Mouse (Mus musculus) gastrocnemius, postnatal 14 days (tissue): Measurements from ENCODE around the gene Asna1. TPM values are rescaled to one million over a fixed set of nuclear protein-coding genes. Genes with fewer than 3 reads are reported as not detected.
A peak's percentile ranks its signal among the peaks of the same experiment; 100 is the strongest.

Experiments used
- DNase-seq: peaks from one replicate; pipeline ENCODE4 v3.0.0; 2021; ENCODE audit warnings: mixed read lengths
- intact Hi-C: fragments of 180-260 bp; cut with DNase I; formaldehyde crosslinking; loops from one replicate; pipeline ENCODE4 v1.15.1; 2025; ENCODE audit warnings: low total_unique reads
- total RNA-seq, 2 experiments: library from RNA; stranded (reverse); gene quantifications; 2 replicates each; pipeline ENCODE4 v1.2.3; 2021

Asna1 gene
- total RNA-seq, 2 experiments from 2014 or later = 44.3 to 44.9 TPM

DNA sequence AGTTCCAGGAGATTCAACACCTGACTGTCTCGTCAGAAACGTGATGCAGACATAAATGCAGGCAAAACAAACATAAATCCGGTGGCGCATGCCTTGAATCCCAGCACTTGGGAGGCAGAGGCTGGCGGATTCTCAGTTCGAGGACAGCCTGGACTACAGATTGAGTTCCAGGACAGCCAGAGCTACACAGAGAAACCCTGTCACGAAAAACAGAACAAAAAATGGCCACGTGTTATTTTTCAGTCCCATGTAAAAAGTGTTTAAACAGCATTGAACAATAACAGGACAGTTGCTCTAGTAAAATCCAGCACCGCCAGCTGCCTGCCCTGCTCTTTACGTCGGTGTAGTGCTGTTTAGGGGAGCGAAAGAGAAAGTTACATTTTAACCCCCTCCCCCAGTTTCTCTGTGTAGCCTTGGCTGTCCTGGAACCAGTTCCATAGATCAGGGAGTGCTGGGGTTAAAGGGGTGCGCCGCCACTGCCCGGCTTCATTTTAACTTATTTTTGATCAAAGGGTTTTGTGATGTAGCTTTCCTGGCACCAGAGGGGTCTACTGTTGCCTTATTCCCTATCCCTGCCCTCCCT lies 10.7 kb upstream of the Asna1 start:
- intact Hi-C loops = no loop called here
- DNase-seq = no peak

DNA sequence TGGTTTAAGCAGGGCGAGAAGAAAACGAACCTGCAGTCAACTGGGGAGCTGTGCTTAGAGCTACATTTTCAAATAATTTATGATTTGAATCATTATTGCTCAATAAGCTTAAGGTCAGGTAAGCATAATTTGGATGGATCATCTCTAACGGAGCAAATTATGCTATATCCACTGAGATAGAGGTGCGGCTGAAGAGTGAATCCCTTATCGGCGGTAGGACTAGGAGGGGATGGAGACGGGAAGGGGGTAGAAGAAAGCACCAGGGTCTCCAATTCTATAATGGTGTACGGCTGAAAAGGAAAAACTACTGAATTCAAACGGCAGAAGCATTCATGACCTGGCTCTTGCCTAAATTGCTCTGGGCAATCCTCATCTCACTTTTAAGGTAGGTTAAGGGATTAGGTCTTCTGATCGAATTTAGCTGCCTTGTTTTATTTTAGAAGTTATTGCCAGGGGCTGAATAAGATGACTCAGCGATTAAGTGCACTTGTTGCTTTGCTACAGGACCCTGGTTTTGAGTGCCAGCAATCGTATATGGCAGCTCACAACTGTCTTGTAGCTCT lies 10.2 kb upstream of the Asna1 start:
- intact Hi-C loops = no loop called here
- DNase-seq = no peak

DNA sequence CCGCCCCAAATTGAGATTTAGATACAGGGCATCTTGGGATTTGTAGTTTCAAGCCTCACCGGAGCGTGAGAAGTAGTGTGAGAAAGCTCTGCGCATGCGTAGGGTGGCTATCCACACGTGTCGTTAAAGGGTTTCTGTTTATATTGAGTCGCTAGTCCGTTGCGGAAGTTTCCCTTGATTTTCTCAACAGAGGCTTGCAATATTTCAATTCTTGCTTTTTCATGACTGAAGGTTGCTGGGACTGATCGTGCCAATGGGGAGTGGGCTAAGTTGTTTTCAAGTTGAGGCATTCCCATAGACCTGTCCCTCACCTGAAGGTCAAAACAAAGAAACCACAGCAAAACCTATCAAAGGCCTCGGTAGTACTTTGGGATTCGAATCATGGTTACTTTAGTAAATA lies 9.7 kb upstream of the Asna1 start:
- DNase-seq = peak; percentile 71
- intact Hi-C loops = no loop called here

DNA sequence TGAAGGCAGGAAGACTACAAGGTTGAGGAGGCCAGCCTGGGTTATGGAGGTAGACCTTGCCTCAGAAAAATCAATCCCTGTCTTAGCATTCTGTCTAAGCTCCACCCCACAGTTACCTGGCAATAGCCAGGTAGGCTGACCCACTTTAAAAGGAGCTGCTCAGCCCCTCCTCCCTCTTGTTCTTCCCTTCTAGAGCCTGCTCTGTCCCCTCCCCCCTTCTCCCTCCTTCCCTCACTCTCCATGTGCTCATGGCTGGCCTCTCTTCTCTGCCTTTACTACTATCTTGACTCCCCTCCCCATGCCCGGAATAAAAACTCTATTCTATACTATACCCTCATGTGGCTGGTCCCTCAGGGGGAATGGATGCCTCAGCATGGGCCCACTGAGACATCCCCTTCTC lies 8.8 kb upstream of the Asna1 start:
- no peak for DNase-seq
- intact Hi-C loops = no loop called here

DNA sequence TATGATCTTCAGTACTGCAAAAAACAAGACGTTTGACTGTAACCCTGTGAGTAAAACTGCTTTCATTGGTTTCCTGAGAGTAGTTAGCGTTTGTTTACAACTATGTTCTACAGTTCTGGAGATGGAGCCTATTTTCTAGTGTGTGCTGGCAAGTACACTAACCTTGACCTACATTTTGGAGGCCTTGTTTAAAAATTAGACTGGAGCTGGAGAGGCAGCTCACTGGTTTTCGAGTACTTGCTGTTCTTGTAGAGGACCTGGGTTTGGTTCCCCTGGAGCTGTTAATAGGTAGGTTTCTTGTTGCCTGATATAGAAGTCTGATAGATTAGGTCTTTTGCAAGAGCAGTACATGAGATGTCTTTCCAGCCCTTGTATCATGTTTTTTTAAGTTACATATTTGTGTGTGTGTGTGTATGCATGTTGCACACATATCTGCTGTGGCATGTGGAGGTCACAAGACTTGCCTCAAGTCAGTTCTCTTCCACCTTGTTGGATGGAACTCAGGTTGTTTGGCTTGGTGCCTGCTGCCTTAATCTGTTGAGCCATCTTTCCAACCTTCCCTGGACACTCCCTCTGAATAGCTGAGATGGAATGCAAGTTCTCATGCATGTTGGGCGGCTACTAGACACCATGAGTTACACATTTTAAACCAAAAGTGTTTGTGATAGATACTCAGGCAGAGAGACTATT lies 7.7 kb upstream of the Asna1 start:
- intact Hi-C loops = no loop called here

DNA sequence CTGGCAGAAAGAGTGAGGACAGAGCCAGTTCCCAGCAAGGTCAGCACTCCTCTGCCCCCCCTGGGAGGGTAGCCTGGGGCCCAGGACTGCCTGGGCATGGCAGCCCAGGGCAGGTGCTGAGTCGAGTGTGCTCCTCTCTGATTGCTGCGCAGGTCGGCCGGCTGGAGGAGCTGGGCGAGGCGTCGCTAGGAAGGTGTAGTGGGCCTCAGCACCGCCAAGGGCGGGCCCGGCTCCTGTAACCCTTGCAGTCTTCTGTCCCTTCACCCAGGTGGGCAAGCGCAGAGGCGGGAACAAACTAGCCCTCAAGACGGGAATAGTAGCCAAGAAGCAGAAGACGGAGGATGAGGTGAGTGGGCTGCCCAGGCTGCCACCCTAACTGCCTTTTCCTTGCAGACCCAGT lies 4.2 kb upstream of the Asna1 start:
- intact Hi-C loops = no loop called here
- DNase-seq = no peak

More for the DNA sequence above, 7.7 kb upstream of the Asna1 start:
- no peak for DNase-seq

DNA sequence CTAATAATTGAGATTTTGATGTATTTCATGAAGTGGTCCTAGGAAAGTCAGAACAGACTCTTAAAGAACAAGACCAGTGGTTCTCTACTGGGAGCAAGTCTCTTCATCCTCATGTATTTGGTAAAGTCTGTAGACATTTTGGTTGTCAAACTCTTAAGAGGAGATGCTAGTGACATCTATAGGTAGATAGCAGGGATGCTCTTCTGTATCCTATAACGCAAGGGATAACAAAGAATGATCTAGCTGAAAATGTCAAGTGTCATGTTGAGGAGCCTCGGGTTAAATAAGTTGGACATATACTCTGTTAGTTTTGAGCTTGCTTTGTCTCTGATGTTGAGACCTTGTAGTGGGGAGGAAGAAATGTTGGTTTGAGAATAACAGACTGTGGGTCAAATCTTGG lies 2.8 kb upstream of the Asna1 start:
- DNase-seq = no peak
- intact Hi-C loops = no loop called here

DNA sequence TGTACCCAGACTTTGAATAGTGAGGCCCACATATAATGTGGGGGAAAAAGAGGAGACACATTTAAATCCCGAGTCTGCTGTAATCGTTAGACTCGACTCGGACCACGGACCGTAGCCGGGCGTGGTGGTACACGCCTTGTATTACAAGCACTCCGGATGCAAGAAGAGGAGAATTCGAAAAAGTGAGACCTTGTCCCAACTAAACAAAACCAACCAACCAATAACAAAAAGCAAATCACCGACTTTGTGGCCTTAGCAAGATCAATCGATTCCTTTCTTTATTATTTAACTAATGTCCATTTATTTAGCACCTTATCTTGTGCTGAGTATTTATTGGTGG lies 2.4 kb upstream of the Asna1 start:
- no peak for DNase-seq
- intact Hi-C loops = no loop called here

DNA sequence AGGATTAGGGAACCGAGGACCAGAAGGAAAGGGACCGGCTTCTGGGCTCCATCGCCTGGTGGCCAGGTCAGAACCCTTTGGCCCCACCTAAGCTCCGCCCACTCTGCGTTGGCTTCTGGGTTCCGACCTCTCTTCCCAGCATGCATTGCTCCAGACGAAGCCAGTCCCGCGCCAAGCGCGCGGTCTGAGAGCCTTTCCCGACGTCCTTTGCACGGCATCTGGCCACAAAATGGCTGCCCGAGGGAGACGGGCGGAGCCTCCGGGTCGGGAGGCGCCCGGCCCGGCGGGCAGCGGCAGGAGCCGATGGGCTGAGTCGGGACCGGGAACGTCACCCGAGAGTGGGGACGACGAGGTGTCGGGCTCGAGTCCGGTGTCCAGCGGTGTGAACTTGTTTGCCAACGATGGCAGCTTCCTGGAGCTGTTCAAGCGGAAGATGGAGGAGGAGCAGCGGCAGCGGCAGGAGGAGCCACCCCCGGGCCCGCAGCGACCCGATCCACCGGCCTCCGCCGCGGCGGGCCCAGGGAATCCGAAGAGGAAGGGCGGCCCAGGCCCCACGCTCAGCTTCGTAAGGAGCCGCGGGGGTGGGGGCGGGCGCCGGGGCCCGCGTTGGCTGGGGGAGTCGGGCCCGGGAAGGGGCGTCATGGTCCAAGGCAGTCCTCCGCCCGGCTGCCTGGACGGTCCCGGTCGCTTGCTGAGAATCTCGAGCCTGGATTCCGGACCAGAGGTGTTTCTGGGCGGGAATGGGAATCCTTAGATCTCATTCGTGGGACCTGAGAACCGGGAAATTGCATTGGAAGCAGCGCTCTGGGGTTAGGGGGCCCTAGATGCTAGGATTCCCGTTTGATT lies 1.8 kb upstream of the Asna1 start, which contains the start of gene Trir:
Trir (plus strand) TSS at position 154 of the 846 bp plus-strand sequence.
- intact Hi-C loops = no loop called here
- peak; percentile 98 for DNase-seq

DNA sequence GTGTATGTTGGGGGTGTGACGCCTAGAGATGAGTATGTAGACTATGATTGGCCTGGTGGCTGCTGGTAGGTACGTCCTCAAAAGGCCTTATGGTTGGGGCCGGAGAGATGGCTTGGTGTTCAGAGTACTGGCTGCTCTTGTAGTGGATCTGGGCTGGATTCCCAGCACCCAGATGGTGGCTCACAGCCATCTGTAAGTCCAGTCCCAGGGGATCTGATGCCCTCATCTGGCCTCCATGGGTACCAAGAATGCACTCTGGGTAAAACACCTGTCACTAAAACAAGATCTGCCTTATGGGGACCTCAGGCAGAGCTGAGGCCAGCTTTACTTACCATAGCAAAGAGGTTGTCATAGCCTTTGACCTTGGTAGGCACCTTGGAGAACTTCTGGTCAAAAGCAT lies 1.2 kb downstream of the Asna1 start:
- no peak for DNase-seq
- intact Hi-C loops = no loop called here

DNA sequence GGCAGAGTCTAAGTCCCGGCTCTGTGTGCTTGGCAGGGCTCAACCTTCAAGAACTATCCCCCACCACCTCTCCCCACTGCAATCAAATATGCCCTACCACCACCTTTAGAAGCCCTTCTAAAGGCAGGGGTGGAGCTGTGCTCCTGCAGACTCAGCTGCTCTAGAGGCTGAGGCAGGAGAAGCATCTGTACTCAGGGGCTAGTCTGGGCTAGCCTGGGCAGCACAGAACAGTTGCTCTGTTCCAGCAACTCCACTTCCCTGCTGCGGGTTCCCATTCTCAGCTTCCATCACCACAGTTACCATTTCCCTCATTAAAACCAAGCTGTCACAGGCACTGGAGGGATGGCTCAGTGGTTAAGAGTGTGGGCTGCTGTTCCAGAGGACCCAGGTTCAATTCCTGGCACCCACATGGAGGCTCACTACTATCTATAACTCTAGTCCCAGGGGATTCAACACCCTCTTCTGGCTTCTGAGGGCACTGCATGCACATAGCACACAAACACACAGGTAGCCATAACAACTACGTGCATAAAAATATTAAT lies 3.5 kb downstream of the Asna1 start:
- DNase-seq = no peak
- intact Hi-C loops = no loop called here

DNA sequence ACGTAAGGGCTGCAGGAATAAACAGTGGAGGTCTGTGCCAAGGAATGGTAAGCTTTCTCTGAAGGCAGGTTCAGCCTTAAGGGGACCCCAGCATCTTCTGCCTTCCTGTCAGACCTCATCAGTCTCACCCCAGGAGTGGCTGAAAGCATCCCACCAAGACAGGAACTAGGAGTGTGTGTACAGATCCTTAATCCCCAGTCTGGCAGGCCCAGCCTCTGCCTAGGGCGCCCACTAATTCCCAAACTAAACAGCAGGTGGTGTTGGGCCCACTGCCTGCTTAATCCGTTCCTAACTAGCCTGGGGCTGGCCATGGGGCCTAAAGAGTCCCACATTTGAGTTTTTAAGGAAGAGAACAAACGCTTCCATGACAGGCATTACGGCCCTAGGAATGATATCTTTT lies 7.9 kb downstream of the Asna1 start:
- DNase-seq = no peak

DNA sequence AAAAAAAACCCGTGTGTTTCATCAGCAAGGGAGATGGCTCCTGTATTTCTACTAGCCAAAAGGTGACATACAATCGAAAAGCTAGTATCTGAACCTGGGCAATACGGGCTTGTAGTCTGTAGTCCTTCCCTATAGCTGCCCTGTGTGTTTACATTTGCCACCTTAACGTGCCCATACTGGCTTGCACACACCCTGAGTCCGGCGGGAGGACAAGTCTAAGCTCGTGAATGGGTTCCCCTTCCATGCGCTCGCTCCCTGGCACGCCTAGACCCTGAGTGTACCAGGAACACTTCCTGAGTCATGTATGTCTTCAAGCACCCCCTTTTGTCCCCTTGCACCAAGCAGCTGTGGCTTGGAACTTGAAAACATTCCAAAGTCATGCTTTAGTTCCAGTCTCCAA lies 8.4 kb downstream of the Asna1 start:
- intact Hi-C loops = no loop called here
- DNase-seq = no peak

More for the DNA sequence above, 7.9 kb downstream of the Asna1 start:
- intact Hi-C loops = no loop called here

DNA sequence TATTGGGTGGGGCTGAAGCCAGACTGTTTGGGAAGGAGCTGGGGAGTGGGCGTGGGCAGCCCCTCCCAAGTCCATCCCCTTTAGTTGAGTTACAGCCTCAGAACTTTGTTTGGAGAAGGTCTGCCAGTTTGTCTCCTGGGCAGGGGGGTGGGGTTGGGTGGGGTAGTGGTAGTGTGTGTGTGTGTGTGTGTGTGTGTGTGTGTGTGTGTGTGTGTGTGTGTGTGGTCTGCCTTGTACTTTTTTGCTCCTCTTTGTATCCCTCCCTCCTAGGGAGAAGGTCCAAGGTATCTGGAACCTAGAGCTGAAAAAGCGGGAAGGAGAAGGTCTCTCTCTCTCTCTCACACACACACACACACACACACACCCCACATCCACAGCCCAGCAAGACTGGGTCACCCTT lies 10.7 kb downstream of the Asna1 start, which contains the start of gene Best2:
Best2 (minus strand) TSS at position 101 of the 400 bp plus-strand sequence.
- no peak for DNase-seq
- intact Hi-C loops = no loop called here

DNA sequence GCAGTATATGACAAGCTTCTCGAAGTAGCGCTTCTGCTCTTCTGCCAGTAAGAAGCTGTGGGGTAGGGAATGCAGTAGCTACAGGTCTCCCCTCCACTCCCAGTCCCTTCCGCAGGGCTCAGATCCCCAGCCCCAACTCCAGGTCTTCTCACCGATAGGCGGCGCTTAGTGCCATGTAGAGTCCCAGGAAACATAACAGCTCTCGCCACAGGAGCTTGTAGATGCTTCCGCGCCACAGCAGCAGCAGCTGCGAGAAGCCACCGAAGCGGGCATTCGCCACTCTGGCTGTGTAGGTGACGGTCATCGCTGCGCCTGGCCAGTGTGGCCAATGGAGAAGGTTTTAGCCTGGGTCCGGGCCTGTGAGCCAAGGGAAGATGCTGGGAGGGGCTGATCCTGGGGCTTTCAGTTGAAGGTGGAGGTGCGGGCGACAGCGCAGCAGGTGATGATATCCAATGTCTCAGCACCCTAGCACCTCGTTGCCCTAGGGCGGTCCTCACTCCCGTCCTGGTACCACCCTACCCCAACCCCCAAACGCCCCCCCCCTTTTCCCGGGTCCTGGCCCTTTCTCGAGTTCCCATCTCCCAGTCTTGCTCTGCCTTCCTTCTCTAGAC lies 11.7 kb downstream of the Asna1 start:
- DNase-seq = peak; percentile 63
- intact Hi-C loops = no loop called here

DNA sequence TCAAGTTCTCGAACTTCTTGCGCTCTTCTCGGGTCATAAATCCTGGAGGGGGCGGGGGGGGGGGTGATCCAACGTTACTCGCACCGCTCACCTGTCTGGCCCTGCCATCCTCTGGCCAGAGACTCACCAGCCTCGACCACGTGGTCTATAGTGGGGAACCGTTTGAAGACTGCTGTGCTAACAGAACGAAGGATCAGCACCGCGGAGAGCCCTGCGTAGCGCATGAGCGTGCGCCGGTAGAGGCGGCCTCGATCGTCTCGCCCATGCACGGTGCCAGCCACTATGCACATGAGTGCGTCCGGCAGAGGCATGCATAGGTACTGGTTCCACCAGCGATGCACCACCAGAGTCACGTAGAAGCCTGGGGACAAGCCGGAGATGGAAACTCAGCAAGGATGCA lies 13.8 kb downstream of the Asna1 start:
- no peak for DNase-seq
- intact Hi-C loops = no loop called here

DNA sequence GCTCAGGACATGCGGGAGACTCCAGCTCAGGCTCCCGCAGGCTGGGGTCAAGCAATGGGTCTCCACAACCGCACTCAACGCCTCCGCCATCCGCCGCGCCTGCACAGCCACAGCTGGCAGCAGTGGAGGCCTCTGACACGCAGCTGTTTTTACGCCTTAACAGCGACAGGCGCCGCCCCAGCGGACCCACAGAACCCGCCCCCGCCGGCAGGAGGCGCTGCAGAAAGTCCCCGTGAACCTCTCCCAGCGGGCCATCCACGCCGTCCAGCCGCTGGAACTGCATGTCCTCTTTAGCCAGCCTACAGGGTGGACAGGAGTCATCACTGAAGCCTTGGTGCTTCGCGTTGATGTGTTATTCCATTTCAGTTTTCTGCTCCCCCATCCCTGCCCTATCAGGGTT lies 17.4 kb downstream of the Asna1 start:
- DNase-seq = peak; percentile 52
- intact Hi-C loops = no loop called here

DNA sequence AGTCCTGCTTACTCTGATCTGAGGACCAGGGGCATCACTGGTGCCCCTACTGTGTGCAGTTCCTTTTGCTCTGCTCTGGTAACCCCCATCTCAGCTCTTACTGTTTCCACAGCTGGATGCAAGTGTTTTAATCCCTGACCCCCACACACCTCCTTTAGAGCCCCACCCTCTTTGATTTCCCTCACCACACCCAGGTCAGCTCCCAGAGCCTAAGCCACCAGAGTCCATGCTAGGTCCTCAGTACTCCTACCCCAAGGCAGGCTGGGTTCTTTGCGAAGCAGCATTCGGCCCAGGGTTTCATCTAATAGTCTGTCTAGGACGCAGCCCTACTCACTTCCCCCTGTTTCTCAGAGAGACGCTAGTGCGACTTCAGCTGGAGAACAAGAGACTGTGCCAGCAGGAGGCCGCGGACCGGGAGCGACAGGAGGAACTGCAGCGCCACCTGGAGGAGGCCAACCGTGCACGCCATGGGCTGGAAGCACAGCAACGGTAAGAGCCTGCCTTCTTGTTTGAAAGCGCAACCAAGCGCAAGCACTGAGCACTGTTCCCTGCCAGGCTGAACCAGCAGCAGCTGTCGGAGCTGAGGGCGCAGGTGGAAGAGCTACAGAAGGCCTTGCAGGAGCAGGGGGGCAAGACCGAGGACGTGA lies 27.3 kb downstream of the Asna1 start:
- DNase-seq = peak; percentile 92
- intact Hi-C loops = loop anchor here (5.0 kb wide), 1 partner anchor 70 kb away; no protein-coding TSS in a partner anchor

DNA sequence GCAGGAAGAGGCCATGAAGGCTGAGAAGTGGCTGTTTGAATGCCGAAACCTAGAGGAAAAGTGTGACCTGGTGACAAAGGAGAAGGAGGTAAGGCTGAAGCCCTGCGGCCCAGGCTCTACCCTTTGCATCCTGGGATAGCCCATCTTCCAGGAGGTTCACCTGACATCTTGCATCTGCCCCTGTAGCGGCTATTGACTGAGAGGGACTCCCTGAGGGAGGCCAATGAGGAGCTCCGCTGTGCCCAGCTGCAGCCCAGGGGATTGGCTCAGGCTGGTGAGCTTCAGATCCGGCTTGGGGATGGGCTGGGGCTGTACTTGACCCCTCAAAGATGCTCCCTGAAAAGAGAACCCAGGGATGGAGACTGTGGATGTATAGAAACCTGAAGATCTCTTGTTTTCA lies 28.1 kb downstream of the Asna1 start:
- DNase-seq = no peak
- intact Hi-C loops = loop anchor here (5.0 kb wide), 1 partner anchor 70 kb away; no protein-coding TSS in a partner anchor
